Mouse (Mus musculus): Measurements from ENCODE around the gene Wnt6.
"Not testable (repeated sequence)": the region's sequence is repeated elsewhere in the genome, so short reads cannot be mapped to it uniquely, and the experiment has no call there.

The Wnt6 gene

GRCm38 (mm10) chr1:74806360-74807311, 34.9 kb downstream of the Wnt6 start:
- DNase-seq (ENCODE audit: low read depth): peak; percentile 65

GRCm38 (mm10) chr1:74807551-74808071, 35.9 kb downstream of the Wnt6 start:
- no peak for DNase-seq (ENCODE audit: low read depth)

GRCm38 (mm10) chr1:74808078-74808477, 36.4 kb downstream of the Wnt6 start:
- peak; percentile 96 for DNase-seq (ENCODE audit: low read depth)

GRCm38 (mm10) chr1:74809007-74809406, 37.3 kb downstream of the Wnt6 start:
- peak; percentile 59 for DNase-seq (ENCODE audit: low read depth)

GRCm38 (mm10) chr1:74814931-74815647, 43.4 kb downstream of the Wnt6 start:
- DNase-seq (ENCODE audit: low read depth): peak; percentile 43

- DNase-seq (ENCODE audit: low read depth): not testable (repeated sequence)
These were observed 44.3 kb downstream of the Wnt6 start for GRCm38 (mm10) chr1:74815965-74816364.

- peak; percentile 93 for DNase-seq (ENCODE audit: low read depth)
These were observed 45.0 kb downstream of the Wnt6 start for GRCm38 (mm10) chr1:74816612-74817199.

GRCm38 (mm10) chr1:74817219-74817618, 45.5 kb downstream of the Wnt6 start:
- no peak for DNase-seq (ENCODE audit: low read depth)

GRCm38 (mm10) chr1:74818509-74818908, 46.8 kb downstream of the Wnt6 start:
- no peak for DNase-seq (ENCODE audit: low read depth)

GRCm38 (mm10) chr1:74823598-74823997, 51.9 kb downstream of the Wnt6 start:
- DNase-seq (ENCODE audit: low read depth): not testable (repeated sequence)

- no peak for DNase-seq (ENCODE audit: low read depth)
These were observed 53.0 kb downstream of the Wnt6 start for GRCm38 (mm10) chr1:74824518-74825302.

- DNase-seq (ENCODE audit: low read depth): no peak
These were observed 58.4 kb downstream of the Wnt6 start for GRCm38 (mm10) chr1:74830061-74830460.

- no peak for DNase-seq (ENCODE audit: low read depth)
These were observed 61.6 kb downstream of the Wnt6 start for GRCm38 (mm10) chr1:74833255-74833654.
